Mouse (Mus musculus) ES-Bruce4 (cell line): ENCODE measurements at regions not wholly inside any gene's neighbourhood (a gene's known extent, or its start where the extent isn't known, plus 50 kb on each side); places are given as distances from the start of the nearest gene placed in this dataset.

Experiments used
- CTCF ChIP-seq: IDR thresholded peaks from one replicate; pipeline ENCODE4 v1.8.1; 2011; ENCODE audit warnings: low read depth, low read length
- POLR2A ChIP-seq: IDR thresholded peaks from one replicate; pipeline ENCODE4 v1.8.1; 2011; ENCODE audit warnings: low read length; ENCODE audit not compliant: insufficient read depth

DNA sequence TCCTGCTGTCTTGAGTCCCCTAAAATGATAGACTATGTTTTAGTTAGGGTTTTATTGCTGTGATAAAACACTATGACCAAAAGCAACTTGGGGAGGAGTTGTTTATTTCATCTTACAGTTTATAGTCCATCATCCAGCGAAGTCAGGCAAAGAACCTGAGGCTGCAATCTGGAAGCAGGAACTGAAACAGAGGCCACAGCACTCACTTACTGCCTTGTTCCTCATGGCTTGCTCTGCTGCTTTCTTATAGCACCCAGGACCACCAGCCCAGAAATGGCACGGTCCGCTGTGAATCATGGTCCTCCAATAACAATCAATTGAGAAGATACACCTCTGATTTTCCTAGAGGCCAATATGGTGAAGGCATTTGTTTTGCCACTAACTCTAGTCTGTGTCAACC lies 486.5 kb upstream of the Clint1 start:
- no peak for TF ChIP-seq CTCF
- TF ChIP-seq POLR2A = no peak
